Mouse (Mus musculus) layer of hippocampus, adult 18-20 months (tissue): ENCODE data around the gene Pnkp. TPM values are rescaled to one million over a fixed set of nuclear protein-coding genes. Genes with fewer than 3 reads are reported as not detected.

ENCODE experiments used
- DNase-seq, 2 experiments: peaks; one replicate each; pipeline ENCODE4 v3.0.0; 2022; ENCODE audit warnings: low spot score in 2 of 2
- total RNA-seq, 2 experiments: library from RNA; stranded (reverse); gene quantifications; 2 replicates each; pipeline ENCODE4 v1.2.3; 2021

Pnkp gene
- total RNA-seq, 2 experiments from 2014 or later = 25.3 to 27.8 TPM

- DNase-seq = no peak
These were observed 30.2 kb upstream of the Pnkp start for GRCm38 (mm10) chr7:44826771-44827170.

GRCm38 (mm10) chr7:44828706-44829105 lies 28.2 kb upstream of the Pnkp start:
- no peak for DNase-seq

DNA sequence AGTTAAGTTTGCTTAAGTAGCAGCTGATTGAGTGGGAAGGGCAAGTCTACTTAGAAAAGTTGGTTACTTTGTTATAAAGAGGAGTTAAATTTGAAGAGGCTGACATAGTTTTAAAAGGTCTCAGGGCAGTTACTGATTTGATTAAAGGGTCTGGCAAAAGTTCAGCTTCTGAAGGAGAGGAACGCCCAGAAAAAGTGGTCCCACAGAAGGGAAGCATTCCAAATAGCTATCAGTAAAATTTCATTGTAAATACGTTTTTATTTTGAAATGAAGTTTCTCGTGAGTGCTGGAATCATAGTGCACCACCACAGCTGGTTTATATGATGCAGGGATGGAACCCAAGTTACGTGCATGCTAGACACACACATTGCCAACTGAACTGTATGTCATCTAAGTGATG lies 24.2 kb upstream of the Pnkp start:
- DNase-seq = no peak

- no peak for DNase-seq
These were observed 21.4 kb upstream of the Pnkp start for GRCm38 (mm10) chr7:44835373-44836015.

DNA sequence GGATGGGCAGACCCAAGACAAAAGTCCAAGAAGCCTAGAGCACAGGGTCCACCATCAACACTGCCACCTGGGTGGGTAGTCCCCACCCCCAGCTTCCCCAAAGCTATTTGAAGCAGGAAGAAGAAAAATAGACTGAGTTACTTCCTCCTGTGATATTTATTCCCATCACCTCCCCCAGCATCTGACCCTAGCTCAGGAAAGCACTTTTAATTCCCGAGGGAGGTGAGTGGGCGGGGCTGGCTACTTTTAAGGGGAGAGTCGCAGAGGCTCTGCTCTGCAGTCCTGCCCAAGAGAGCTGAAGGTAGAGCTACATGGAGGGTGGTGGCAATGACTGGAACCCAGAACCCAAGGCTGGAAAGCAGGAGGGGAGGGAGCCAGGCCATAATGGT lies 20.9 kb upstream of the Pnkp start:
- DNase-seq = no peak

DNA sequence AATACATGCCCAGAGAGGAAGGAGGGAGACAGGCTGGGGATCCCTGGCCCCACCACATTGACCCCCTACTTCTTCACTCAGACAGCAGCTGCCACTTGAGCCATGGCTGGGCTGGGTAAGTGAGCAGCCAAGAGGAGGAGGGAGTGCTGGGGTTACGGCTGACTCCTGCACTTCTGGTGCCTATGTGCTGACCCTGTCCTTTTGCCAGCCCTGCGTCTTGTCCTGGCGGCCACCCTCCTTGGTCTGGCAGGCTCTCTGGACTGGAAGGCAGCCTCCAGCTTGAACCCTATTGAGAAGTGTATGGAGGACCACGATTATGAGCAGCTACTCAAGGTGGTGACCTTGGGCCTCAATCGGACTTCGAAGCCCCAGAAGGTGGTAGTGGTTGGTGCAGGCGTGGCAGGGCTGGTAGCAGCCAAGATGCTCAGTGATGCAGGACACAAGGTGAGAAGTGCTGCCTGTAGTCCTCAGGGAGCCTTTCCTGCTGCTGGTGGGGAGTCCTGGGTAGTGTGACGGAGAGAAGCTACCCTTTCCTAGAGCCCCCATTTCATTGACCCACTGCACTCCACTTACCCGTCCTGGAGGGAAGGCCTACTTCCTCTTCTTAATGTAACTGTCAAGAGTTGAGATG lies 20.4 kb upstream of the Pnkp start:
- DNase-seq = no peak

GRCm38 (mm10) chr7:44838073-44838472 lies 18.9 kb upstream of the Pnkp start:
- DNase-seq = no peak

GRCm38 (mm10) chr7:44839171-44839490 lies 17.8 kb upstream of the Pnkp start:
- DNase-seq = no peak

GRCm38 (mm10) chr7:44839491-44840191 lies 17.3 kb upstream of the Pnkp start:
- DNase-seq = peak in 1 of 2 experiments; percentile 66

DNA sequence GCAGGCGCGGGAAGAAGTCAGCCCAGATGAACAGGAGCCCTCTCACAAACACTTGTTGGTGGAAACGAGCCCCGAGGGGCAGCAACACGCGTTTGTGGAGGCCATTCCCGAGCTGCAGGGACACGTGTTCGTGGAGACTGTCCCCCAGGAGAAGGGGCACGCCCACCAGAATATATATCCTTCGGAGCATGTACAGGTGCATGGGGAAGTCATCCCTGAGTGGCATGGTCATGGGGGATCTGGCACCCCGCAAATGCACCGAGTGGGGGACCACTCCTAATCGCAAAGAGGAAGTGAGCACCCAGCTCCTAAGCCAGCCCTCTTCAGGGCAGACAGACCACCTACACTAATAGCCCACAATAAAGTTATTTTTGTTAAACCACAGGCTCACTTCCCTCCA lies 16.5 kb upstream of the Pnkp start:
- DNase-seq = no peak

DNA sequence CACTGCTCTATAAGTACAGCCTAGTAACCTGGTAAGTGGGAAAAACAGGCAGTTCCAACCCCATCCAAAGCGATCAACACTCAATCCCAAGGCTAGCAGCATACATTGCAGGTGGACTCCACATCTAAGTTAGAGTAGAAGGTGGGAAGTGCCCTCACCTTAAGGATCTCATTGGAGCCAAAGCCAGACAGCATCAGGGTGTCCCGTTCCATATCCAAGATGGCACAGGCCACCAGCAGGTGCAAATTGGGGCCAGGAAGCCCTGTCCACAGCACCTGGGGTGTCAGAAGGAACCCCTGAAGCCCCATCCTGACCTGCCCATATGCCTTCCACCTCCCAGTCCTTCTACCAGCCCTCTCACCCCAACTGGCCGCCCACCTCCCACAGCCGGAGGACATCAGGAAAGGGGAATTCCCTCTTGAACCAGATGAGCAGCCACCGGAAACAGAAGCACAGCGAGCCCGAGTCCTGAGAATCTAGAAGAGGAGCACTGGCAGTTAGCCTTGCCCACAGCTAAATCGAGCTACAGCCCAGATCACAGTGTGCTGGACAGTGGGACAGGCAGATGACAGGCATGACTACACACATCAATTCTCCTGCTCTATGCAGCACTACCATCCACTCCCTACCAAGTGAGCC lies 15.0 kb upstream of the Pnkp start:
- DNase-seq = no peak

DNA sequence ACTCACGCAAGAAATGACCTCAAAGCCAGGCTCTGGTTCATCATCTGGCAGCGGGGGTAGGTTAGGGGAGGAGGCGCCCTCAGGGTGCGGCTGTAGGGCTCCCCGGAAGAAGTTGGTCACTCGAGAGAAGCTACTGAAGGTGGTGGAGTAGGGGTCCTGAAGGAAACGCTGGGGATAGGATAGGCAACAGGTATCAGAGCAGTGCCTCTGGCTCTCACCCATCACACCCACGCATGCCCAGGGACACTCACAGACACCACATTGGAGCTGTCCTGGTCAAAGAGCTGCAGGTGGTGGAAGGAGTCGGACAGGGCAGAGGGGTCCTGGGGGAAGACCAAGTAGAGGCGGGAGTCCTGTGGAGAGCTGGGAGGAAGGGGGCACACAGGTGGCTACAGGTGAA lies 11.9 kb upstream of the Pnkp start:
- no peak for DNase-seq

DNA sequence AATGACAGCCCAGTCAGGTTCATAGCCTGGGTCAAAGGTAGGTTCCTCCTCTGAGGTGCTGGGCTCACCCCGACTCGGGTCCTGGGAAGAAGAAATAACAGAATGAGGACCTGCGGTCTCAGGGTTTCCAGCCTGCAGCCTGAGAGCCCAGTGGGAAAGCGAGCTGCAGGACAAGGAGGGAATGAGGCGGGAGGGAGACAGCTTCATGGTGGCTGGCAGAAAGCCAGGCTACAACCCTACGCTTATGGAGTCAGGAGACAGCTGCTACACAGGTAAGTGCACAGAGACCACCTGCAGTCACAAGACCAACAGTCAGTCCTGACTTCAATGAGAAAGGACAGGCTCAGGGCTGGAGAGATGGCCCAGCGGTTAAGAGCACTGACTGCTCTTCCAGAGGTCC lies 10.1 kb upstream of the Pnkp start:
- no peak for DNase-seq

DNA sequence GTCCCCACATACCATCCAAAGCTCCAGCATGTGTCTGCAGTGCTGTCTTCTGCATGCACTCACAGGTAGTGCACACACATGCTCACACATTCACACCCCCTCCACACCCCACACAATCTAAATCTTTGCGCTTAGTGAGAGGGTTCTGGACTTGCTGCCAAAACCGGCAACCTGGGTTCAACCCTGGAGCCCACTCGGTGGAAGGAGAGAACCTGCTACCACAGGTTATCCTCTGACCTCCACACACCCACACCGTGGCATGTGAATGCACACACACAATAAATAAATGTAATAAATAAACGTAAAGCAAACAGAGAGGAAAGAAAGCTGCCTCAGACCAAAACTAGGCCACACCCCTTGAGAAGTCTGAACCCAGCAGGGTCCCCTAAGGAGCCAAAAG lies 9.2 kb upstream of the Pnkp start:
- DNase-seq = no peak

- peak; percentile 100 for DNase-seq
These were observed 8.2 kb upstream of the Pnkp start, which contains the start of the genes Akt1s1 and Tbc1d17 for GRCm38 (mm10) chr7:44848561-44849415. Gene Akt1s1, plus strand, starts transcription at chr7:44848991. Gene Tbc1d17, minus strand, starts transcription at chr7:44849079.

- peak; percentile 90 to 96 for DNase-seq
These were observed 7.4 kb upstream of the Pnkp start for GRCm38 (mm10) chr7:44849416-44850111.

- DNase-seq = peak in 1 of 2 experiments; percentile 78
These were observed 6.8 kb upstream of the Pnkp start for GRCm38 (mm10) chr7:44850146-44850545.

DNA sequence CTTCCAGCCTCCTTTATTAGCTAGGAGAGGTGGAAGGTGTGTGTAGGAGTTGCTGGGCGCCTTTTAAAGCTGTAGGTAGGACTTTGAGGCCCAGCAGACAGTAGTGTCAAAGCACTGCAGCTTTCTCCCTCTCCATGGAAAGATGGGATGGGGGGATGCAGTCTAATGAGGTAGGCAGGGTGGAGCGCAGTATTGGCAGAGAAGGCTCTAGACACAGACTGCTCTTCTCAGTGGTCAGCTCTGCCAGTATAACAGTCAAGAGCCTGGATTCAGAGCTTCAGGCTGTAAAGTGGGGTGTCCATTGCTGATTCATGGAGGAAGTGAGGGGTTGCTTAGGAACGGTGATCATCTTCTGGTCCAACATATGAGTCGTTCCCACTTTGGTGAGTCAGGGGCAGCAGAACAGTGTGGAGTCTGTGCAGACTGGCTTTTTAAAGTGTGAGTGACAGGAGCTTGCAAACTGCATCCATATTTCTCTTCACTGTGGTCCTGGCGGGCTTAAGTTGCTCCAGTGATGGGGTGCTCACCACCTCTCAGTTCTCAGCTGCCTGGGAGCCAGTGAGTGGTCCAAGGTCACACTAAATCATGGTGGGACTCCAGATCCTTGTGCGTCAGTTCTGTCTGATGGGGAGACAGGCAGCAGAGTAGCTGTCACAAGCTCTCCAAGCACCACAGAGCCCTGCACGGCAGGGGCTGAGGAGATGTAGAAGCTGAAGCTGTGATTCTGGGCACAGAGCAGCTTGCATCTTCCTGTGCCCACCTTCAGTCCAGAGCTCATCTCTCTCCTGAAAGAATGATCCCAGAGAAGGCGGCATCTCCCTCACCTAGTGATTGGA lies 5.9 kb upstream of the Pnkp start:
- DNase-seq = no peak

GRCm38 (mm10) chr7:44851625-44852234 lies 5.2 kb upstream of the Pnkp start:
- no peak for DNase-seq
